Mouse (Mus musculus): ENCODE results near the gene Tex29.
"Not testable (repeated sequence)": the region's sequence is repeated elsewhere in the genome, so short reads cannot be mapped to it uniquely, and the experiment has no call there.

Gene Tex29

DNA sequence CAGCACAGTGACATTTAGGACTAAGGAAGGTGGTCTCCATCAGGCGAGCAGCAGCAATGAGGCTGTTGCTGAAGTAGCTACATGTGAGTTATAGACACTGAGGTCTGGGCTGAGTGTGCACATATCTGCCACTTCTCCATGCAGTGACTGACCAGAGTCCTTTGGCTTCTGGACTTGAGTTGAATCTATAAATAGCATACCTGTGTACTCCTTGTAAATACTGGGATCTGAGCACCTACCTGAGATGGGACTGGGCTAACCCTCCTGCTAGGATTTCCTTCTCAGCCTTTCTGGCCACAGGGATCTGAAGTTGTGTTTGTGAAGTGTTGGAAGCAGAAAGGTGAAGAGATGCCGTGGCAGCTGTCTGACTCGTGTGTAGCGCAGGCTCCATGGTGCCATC, 7.1 kb upstream of the Tex29 start:
- DNase-seq, result no peak

DNA sequence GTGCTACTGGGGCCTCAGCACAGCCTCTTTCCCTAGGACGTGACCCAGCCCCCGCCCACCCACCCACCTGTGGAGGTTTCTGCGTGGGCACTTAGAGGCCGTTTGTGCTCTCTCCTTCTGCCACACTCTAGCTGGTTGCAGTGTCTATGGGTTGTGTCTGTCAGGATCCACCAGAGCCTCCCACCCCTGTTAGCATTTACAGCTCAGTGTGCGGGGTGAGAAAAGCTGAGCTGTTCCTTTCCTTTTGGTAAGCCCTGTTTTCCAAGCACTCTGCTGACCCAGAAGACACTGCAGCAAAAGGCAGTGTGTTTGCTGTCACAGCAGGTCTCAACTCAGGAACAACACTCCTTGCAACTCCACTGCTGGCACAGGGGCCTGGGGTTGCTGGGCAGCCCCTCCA, 6.1 kb upstream of the Tex29 start:
- DNase-seq, result no peak

DNA sequence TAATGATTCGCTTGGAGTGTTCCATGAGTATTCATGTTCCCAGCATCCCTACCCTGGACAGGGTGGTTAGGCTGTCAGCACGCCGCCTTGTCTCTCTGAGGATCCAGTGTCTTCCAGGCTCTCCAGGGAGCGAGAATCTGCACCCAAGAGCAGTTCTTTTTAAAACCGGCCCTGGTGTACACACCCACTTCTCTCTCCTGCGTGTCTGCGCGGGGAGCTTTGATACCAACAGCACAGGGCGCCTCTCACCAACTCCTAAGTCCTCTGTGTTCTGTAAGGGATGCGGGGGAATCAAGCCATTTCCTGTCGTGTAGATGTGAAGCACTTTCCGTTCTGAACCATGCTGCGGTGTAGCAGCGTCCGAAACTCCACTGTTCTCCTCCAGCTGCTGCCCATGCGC, 5.6 kb upstream of the Tex29 start:
- DNase-seq, result no peak

DNA sequence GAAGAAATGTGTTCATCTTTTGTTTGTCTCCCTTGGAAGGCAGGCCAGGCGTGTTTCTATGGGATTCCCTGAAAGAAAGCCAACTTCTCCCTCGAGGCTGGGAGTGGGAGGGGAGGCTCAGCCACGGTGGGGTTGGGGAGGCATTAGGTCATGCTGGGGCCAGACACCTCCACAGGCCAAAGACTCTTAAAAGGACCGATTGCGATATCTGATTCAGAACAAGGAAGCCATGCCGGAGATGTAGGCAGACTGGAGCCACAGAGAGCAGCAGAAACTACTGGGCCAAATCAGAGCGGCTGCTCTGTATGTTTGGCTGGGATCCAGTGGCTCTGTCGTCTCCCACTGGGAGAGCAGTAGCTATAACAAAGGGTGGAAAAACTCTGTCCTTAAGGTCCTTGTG, 1.3 kb downstream of the Tex29 start:
- DNase-seq, result no peak

DNA sequence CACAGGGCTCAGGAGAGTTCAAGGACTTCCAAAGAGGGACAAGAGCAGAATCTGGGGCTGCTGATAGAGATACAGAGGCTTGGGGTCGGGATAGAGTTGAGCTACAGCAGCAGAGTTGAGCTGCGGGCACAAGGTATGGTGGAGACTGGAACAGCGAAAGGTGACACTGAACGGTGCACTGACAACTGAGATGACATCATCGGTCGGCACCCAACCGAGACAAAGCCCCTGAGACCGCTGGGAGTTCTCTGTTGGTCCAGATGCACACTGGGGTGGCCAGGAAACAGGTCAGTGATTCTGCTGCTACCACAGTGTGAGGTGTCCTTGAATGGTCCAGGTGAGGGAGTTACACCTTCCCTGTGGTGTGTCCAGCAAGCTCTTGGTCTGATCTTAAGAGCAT, 2.5 kb downstream of the Tex29 start:
- DNase-seq, result no peak

DNA sequence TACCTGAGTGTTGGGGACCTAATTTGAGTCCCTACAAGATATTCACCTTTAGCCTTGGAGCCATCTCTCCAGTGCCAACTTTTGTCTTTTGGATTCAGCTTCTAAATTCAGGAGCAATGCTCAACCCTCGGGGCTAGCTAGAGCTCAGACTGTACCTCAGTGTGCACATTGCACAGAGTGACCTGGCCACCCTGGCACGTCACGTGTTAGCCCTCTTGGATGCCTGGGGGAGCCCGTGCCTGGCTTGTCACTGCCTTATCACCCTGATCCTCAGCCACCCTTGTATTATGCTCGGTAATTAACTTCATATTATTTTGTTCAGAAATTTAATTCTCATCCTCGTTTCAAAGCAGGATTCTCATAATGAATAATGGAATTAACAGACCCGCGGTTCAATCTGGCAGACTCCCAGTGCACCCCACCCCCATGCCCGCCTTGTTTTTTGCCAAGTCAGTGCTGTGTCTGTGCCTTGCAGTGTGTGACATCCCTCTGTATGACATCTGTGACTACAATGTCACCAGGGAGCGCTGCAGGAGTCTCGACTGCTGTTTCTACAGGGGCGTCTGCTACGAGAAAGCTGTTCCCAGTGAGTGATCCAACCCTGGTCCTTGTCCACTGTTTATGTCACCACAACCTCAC, 3.5 kb downstream of the Tex29 start:
- peak; percentile 38 for DNase-seq

DNA sequence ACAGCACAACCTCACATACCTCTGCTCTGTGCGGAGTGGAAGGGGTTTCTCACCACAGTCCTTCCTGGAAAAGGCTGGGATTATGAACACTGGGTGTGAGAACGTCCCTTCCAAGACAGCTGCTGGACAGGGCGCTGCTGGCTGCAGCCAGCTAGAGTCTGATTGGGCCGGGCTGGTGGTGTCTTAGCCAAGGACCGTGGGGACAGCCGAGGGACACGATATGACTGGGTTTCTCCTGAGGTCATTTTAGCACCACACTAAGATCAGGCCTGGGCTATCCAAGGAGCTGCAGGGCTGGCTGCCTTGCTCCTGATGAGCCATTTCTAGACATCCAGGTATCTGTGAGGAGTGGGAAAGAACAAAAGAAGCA, 4.0 kb downstream of the Tex29 start:
- no peak for DNase-seq

DNA sequence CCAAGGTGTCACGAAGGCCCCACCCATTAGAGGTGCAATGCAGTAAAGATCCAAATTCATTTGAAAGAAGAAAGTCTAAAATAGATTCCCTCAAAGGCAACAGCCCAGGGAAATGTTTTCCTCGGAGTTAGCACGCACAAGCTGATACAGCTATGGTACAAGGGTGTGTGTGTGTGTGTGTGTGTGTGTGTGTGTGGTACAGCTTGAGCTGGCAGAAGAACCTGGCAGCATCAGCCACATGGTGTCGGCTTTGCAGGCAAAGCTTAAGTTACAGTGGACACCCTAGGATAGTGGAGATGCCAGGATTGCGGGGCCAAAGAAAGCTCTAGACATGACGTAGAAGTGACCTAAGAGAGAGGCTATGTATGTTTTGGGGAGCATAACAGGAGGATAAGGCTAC, 6.5 kb downstream of the Tex29 start:
- DNase-seq, result no peak

DNA sequence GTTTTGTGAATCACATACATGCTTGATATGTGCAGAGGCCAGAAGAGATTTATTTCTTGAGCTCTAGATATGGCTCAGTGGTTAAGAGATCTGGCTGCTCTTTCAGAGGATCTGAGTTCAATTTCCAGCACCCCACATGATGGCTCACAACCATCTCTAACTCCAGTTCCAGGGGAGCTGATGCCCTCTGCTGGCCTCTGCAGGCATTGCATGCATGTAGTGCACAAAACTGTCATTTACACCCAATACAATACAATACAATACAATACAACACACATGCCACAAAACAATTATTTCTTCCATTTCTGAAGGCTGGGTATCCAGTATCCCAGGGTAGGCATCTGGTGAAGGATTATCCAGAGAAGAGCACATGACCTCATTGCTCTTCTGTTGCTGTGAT, 27.6 kb downstream of the Tex29 start:
- DNase-seq, result no peak

DNA sequence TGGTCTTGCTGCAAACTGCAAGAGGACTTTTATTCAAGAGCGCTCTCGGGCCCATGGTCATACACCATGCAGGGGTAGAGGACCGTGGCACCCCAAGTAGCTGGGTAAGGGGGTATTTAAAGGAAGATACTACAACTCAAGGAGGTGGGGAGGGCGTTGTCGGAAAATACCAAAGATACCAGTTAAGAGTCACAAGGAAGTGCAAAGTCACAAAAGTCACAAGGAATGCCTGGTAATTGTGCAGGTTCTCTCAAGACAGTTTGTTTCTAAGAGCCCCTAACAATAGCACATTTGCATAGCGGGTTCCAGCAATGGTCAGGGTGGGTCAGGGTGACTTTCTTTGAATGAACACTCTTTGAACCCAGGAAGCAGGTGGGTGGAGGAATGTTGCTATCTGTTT, 34.0 kb downstream of the Tex29 start:
- DNase-seq, result not testable (repeated sequence)

DNA sequence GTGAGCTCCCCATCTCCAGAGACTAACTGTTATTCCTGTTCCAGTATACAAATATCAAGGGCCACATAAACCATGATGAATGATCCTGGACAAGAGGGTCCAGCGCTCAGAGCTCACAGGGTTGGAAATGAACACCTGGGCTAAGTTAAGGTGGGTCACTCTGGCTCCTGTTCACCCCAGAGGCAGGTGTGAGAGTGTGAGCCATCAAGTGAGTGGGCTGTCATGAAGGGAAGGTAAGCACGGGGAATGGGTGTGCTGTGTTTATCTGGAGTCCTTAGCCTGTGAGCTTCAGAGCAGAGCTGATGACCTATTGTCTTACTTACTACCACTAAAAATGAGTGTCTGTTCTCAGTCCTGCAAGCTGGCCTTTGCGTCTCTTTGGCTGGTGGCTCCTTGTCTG, 44.4 kb downstream of the Tex29 start:
- no peak for DNase-seq

DNA sequence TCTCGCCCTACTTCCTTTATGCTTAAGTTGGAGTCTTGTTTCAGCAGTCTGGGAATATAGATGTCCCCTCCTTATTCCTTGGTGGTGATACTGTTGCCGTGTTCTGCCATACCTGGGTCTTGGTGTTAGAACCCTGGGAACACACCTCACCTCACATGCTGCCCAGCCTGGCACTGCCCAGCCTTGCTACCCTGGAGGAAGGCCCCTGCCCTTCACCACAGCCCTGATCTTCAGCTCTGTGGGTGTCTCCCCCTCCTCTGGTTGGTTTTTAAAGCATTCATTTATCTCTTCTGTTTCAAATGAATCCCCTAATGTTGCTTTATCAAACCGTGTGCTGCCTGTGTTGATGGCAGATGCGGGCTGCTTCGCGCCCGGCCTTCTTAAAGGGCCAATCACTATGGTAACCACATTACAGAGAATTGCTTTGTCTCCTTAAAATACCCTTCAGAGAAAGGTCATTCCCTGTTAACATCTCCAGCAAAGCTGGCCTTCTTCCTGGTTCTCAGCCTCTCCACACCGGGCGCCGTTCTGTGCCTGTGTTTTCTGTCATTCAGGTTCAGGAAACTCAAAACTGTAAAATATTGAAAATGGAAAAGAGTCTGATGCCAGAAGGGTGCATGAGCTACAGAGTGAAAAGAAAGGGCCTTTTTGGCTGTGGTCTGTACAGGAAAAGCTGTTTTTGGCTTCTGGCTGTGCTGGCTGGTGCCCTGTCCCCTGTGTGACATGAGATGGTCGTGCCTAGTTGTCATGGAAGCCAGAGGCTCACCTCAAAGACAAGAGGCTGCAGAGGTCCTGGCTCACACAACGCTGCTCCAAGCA, 45.8 kb downstream of the Tex29 start:
- no peak for DNase-seq

DNA sequence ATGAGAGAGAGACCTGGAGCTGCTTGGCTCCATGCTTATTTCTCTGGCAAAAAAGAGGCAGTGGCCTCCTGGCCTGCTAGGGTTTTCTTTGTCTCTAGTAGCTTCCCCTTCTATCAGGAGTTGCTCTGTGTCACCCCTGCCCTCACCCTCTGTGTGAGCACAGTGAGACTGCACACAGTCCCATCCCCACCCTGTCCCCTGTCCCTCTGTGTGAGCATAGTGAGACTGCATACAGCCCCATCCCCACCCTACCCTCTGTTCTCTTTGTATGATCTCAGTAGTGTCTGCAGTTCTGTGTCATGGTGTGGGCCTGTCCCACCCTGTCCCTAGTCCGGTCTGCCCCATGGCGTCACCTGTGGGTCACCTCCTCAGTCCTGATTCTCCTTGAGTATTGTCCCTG, 46.5 kb downstream of the Tex29 start:
- DNase-seq, result no peak

DNA sequence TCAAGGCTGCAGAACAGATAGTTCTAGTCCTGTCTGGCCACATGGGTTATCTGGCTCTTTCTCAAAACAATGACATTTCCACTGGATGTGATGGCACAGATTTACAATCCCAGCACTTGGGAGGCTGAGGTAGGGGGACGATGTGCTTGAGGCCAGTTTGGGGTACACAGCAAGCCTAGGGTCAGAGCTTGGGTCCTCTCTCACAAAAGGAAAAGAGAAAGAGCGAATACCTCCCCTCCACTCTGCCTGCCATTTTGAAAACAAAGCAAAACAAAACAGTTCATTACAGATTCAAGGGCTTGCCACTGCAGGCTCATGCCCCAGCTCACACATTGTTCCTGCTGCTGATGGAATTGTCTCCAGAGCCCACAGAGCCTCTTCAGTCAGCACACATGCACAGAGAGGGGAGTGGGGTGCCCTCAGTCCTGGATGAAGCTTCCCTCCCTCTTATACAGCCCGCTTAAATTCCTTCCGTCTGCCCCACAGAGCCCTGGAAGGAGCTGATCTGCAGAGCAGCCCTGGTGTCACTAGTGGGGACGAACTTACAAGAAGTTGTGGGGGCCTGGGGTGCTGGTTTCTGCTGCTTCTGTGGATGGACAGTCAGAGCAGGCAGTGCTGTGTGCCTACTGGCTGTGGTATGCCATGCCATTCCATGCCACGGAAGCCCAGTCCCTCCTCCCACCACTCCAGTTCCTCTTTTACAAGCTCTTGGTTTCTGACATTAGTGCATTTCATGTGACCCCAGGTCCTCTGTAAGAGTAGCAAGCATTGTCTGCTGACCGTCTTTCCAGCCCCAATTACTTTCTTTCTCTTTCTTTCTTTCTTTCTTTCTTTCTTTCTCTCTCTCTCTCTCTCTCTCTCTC, 49.1 kb downstream of the Tex29 start:
- no peak for DNase-seq

DNA sequence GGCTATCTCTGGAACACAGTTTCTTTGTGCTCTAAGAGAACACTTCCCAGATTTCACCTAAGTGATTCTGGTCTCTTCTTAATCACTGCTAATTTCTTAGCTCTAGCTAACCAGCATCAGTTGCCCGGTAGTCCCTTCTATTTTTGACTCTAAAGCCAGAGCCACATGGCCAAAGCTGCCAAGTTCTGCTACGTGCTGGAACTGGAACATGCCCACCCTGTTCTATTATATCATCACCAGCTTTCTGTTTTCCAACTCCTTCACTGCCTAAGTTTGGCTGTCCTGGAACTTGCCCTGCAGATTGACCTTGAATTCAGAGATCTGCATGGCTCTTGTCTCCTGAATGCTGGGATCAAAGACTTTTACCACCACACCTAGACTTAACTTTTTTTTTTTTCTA, 52.5 kb downstream of the Tex29 start:
- no peak for DNase-seq

DNA sequence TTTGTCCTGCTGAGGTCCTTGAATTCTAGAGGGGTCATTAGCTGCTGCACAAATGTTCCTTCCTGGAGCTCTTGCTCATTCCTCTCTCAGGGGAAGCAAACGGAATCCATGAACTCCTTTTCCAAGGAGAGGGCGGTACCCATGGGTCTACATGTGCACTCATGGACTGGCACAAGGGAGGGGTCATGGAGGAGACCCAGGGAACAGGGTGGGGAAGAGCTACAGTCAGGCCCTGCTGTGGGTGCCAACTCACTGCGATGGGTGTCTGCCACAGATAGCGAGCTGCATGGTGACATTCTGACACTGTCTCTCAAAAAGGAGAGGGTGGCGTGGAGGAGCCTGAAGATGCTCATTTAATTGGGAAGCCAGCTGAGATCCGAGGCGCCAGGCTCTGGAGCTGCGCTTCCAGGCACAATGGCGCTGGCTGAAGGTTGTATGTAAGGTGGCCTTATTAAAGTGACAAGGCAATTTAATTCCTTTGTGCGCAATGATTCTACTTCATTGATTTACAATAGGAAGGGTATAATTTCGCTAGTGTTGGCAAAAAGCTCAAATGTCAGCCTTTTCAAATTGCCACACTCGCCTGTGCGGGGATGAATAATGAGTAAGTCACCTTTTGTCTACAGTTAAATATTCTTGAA, 55.9 kb downstream of the Tex29 start:
- no peak for DNase-seq

DNA sequence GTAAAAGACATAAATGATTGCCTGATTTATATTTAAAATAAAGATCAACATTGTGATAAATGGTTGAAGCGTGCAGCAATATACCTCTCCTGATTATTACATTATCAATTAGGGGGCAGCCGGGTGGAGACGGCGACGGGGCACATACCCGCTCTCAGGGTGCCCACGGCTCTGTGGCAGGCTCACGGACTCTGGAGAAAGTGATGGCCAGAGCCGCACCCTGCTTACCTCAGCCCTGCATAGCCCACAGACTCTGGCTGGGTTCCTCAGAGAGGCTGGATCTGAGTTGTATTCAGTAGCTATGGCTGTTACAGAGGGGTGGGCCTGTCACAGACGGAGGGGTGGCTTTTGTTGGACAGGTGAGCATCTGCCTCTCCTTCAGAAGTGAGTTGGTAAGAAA, 56.4 kb downstream of the Tex29 start:
- no peak for DNase-seq

DNA sequence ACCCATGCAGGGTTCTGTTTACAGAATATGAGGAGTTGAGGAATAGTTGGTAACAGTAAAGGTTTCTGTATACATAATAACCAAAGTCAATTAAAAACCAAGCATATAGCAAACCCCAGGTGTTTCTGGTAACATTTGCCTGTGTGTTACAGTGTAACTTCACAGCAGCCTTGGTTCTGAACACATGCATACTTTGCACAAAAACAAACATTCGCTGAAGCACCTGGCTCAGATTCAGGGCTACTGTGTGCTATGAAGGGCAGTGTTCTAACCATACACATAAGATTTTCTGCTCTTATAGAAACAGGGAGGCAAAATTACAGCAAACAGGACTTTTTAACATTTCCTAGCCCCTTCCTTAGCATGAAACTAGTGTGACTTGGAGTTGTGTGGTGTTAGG, 58.5 kb downstream of the Tex29 start:
- no peak for DNase-seq

All from layer of hippocampus, adult 9-11 months (tissue).